Mouse (Mus musculus) left cerebral cortex, postnatal 4 days (tissue): ENCODE data around the gene Efna3. TPM values are rescaled to one million over a fixed set of nuclear protein-coding genes. Genes with fewer than 3 reads are reported as not detected.

ENCODE experiments used
- DNase-seq: peaks from one replicate; pipeline ENCODE4 v3.0.0-alpha.2; 2022
- intact Hi-C: fragments of 180-260 bp; cut with DNase I; formaldehyde crosslinking; loops from one replicate; pipeline ENCODE4 v1.15.1; 2025
- total RNA-seq, 2 experiments: library from RNA; stranded (reverse); gene quantifications; 2 replicates each; pipeline ENCODE4 v1.2.3; 2021

The Efna3 gene
- total RNA-seq, 2 experiments from 2014 or later: 64.7 to 66.2 TPM

DNA sequence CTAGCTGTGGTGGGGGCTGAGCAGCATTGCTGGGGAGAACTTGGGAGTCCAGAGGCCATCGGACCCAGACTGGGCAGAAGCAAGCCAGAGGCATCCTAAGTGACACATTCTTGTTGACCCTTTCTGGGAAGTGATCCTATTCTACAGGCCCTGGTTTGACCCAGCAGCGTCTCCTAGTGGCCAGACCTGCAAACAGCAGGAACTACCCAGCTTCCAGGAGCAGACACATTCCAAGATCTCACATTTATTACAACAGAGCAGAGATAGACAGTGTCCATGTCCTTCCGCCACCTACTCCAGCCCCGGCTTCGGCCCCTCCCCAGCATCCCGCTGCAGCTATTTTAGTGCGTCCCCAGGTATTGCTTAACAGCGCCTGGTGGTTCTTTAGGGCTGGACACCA, 16.7 kb upstream of the Efna3 start:
- DNase-seq: peak; percentile 78
- intact Hi-C loops: no loop called here

GRCm38 (mm10) chr3:89337721-89338578, 15.2 kb upstream of the Efna3 start, which contains the start of gene Efna4:
Gene Efna4 (minus strand): TSS chr3:89338028.
- DNase-seq: peak; percentile 46
- intact Hi-C loops: no loop called here

DNA sequence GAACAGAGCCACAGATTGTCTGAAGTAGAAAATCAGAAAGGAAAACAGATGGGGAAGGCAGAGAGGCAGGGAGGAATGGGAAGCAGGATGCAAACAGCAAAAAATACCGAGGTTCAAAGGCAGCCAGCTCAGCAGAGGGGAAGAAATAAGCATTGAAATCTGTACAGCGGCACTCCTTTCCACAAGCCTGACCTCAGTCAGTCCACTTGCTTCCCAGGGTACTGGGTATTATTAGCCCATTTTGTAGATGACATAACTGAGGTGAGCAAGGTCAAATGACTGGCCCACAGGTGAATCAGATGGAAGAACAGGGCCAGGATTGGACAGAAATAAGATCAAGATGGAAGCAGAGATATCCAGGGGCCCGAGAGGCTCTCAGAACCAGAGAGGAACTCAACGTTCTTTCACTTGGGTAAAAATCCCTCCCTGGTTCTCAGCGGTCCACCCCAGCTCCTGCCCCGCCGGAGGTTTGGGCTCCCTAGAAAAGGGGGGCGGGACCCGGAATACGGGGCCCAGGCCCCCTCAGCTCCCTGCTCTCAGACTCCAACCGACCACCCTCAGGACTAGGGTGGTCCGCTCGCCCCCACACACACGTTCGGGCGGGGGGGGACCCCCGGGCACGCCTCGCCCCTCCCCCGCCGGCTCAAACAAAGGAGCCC, 14.4 kb upstream of the Efna3 start:
- intact Hi-C loops: no loop called here
- DNase-seq: no peak

GRCm38 (mm10) chr3:89336529-89336928, 13.8 kb upstream of the Efna3 start:
- DNase-seq: no peak
- intact Hi-C loops: no loop called here

DNA sequence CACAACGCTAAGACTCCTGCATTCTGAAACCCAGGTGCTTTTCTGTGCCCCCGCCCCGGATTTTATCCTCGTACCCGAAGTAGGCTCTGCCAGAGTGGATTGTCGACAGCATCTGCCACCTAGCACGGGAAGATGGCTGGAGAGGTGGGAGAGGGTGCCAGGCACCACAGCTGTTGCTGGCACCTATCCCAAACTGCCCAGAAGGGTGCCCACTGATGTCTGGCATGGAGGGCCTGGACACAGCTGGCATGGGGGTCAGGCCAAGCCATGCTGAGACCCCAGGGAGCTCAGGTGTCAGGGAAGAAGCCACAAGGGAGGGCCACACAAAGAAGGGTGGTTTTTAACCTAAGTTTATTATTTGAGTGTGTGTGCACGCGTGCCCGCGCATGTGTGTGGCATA, 10.3 kb upstream of the Efna3 start:
- intact Hi-C loops: no loop called here
- DNase-seq: peak; percentile 78

- peak; percentile 68 for DNase-seq
- intact Hi-C loops: no loop called here
These were observed 9.7 kb upstream of the Efna3 start for GRCm38 (mm10) chr3:89332476-89332875.

DNA sequence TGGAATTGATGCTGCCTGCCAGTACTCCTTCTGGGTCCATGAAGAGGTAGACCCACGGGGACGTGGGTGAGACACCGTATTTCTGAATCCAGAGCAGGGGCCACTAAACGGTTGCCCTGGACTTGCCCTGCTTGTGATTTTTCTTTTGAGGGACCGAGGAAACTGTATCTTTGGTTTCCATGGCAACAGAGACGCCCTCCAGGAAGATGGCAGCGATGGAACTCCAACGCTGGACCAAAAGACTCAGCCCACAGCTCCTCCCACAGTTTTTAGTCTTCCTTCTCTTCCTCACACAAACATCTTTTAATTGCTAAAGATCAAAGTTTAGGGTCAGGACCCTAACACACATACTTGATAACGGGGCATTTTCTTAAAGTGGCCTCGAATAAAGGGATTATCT, 9.2 kb upstream of the Efna3 start:
- intact Hi-C loops: no loop called here
- DNase-seq: no peak

DNA sequence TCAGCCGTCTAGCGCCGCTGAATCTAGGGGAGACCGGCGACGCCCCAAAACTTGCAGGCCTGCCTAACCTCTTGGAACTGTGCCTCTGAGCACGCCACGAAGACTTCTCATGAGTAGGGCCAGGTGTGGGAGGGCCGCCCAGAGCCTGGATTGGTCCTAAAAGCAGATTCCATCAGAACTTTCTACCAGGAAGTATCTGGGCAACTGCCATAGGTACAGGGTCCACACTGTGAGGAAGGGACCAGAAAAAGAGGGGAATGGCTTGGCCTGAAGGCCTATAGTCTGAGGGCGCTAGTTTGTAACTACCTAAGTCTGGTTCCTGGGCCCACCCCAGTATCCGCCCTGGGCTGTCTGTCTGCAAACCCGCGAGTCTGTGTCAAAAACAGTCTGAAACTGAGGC, 8.8 kb upstream of the Efna3 start:
- intact Hi-C loops: no loop called here
- no peak for DNase-seq

- intact Hi-C loops: no loop called here
- DNase-seq: no peak
These were observed 8.2 kb upstream of the Efna3 start for GRCm38 (mm10) chr3:89330948-89331347.

DNA sequence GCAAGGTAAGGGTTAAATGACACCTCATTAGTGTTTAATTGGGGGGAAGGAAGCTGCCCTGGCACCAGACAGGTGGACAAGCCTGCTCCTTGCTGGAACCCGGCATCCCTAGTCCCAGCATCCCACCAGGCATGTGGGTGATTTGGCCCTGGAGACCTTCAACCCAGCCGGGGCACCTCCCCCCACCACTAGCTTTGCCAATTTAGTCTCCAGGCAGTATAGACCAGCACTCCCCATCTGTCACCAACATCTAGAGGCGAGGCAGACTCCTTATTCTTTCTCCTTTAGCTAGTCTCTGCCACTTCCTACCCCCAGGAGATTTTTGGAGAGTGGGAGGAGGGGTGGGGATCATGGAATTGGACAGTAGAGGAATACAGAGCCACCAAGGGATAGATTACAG, 7.6 kb upstream of the Efna3 start:
- intact Hi-C loops: no loop called here

DNA sequence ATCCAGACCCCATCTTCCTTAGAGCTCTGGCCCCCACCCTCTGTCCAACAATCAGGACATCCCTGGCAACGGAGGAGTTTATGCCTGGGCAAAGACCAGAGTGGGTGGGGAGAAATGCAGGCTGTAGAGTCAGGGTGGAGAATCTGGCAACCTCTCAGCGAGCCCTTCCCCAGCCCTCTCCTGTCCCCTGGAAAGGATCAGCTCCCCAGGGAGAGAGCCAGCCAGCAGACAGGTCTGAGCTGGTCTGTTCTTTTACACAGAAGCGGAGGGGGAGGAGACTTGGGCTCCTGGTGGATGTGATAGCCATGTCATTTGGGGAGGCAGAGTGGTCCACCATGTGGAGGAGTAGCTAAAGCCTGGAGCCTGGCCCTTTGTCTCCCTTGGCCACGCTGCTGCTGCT, 5.9 kb upstream of the Efna3 start:
- intact Hi-C loops: no loop called here
- no peak for DNase-seq

More for the DNA sequence above, 7.6 kb upstream of the Efna3 start:
- DNase-seq: peak; percentile 72

DNA sequence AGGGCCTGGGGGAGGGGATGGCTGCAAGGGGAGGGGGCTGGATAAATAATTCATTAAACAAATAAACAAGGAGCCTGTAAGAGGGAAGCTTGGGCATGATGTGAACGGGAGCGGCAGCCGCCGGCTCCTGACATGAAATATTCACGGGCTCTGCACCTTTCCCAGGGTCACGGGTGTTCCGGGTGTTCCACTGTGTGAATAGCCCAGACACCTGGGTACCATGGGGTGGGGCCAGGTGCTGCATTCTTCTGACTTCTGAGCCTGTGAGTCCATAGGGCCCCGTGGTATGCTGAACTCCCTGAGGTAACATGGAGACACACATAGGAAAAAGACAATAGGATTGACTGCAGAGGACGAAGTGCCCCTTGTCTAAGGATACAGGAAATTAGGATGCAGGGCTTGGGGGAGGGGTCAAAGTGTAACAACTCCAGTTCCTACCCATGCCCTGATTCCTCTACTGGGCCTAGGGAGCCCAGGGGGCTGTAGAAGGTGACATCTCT, 4.7 kb upstream of the Efna3 start:
- no peak for DNase-seq
- intact Hi-C loops: no loop called here

DNA sequence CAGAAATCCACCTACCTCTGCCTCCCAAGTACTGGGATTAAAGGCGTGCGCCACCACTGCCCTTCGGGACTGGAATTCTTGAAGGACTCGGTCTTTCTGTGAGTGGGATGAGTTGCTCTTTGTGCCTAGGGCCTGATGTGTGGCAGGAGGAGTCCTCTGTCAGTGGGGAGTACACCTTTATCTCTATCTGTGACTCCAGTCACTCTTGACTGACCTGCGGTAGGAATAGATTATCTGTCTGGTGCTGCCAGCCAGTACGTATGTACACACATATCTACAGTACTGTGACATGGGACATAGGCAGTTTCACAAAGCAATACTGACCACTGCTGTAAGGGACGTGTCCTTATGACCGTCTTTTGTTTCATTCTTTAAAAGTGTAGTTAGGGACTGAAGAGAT, 3.1 kb upstream of the Efna3 start:
- no peak for DNase-seq
- intact Hi-C loops: no loop called here

DNA sequence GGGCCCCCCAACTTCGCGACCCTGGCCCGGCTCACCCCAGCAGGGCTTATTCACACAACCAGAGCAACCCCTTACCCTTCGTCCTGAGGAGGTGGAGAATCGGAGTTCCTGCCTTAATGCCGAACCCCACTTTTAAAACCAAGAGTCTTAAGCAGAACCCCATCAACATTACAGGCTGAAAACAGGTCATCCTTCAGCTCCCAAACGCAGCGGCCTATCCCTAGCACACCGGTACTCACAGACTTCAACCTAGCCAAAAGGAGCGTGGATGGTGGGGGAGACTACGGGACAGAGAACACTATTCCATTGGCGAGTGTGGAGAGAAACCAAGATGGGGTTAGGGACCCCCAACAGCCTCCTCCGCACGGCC, 649 bp downstream of the Efna3 start:
- intact Hi-C loops: no loop called here
- DNase-seq: no peak

DNA sequence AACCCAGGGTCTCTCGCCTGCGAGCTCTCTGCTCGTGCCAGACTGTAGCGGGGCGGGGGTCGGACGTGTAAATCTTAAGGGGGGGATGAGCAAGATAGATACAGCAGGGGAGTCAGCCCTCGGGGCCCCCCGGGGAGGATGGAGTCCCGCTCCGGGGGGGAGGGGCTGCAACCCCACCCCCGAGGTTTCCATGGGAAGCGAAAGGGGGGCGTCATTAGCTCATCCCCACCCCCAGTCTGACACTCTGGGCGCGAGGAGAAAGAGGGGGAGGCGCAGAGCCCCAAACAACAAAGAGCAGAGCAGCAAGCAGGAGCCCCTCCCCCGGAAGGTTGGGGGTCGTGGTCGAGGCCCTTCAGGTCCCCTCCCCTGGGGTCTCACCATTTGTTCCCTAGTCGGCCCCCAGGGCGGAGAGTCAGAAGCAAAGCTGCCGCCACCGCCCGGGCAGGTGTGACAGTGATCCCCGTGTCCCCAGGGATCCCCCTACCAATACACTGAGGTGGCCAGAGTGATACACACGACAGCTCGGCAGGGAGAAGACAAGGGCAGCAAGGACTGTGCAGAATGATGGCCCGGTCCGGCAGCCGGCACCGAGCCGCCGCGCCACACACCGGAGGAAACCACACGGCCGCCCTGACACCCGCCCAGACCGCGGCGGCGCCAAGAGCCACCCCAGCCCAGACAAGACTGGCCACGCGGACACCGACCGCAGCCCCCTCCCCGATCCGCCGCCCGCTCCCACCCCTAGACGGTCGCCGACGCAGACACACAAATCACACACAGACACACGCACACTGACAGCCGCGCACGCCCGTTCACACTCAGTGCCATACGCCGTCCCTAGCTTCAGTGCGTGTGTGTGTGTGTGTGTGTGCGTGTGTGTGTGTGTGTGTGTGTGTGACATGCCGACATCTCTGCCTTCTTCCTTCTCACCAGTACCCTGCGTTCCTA, 1.3 kb downstream of the Efna3 start:
- intact Hi-C loops: no loop called here
- DNase-seq: no peak

- intact Hi-C loops: no loop called here
- peak; percentile 62 for DNase-seq
These were observed 2.1 kb downstream of the Efna3 start for GRCm38 (mm10) chr3:89320581-89321182.

DNA sequence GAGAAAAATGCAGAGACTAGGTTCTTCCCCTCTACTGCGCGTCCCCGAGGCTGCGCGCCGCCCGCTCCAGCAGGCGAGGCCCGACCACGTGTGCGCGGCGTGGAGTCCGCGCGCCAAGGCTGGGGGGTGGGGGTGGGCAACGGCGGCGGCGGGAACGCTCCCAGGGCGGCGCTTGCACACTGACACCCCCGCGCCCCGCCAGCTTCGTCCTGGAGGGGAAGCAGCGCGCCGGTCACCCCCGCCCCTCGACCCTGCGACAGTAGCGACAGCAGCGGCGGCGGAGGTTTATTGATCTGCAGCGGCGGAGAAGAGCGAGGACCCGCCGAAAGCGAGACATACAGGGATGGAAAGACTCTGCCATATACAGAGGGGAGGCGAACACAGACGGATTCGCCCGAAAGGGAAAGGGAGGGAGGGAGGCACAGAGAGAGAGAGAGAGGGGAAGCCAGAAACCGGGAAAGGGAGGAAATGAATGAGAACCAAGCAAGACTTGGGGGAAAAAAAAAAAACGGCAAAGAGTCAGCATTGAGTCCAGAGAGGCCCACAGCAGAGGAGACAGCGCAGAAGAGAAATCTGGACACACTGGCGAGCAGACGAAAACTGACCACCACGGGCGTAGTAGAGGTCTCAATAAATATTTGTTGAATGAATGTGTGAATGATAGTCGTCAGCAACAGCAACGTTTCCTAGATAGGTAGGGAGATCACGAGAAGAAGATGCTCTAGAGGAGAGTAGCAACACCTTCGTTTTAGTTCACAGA, 3.0 kb downstream of the Efna3 start:
- intact Hi-C loops: no loop called here
- DNase-seq: no peak

DNA sequence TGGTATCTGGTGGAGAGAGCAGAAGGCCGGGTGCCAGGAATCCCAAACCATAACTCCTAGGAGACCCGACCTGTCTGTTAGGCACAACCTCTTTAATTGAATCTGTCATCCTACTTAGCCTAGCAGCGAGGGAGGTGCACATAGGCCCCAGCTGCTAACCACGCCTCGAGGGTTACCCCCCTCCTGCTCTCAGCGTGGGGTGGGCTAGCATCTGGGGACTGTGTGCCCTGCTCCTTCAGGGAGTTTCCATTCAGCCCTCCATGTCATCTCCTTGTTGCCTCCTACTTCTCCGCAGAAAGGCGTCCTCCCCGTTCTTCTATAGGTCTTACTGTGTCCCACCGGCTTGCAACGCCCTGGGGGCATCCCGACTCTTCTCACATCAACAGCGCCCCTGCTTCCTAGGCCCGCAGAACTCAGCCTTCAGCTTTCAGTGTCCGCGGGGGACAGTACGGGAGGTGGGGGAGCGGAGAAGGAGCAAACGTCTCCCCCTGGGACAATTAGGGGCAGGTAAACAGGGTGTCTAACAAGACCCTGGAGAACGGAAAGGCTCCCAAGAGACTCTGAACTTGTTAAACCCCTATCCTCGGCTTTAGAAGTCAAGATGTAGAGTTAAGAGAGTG, 3.7 kb downstream of the Efna3 start:
- intact Hi-C loops: no loop called here

DNA sequence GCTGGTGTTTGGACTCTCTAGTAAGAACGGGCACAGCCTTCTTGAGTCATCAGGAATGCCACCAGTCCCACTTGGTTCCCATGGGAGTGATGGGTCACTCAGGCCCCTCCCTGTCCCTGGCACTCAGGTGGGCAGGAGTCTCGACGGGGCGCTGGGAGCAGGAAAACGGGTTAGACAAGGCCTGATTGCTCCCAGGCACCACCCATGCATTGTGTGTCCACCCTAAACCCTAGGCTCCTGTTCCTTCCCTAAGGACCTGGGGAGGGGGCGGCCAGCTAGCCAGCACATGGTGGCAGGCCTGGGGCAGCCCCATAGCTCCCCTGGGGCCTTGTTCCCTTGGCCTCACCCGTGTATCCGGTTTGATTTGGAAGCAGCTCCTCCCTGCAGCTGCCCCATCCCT, 4.4 kb downstream of the Efna3 start:
- intact Hi-C loops: no loop called here
- no peak for DNase-seq

More for the DNA sequence above, 3.7 kb downstream of the Efna3 start:
- no peak for DNase-seq
